Mouse (Mus musculus): Measurements from ENCODE around the gene Atpaf2. TPM values are rescaled to one million over a fixed set of nuclear protein-coding genes. Genes with fewer than 3 reads are reported as not detected.

Gene Atpaf2
- polyA plus RNA-seq, 1 experiment from 2014 or later, result 30.7 TPM

- under 1% methylated on average over 72 of the region's 81 CpGs for WGBS
- Histone ChIP-seq H3K4me2 (replicated peaks; ENCODE audit: low read depth) (peak within 1 kb of the TSS; percentile 88), H3K27me3 (ENCODE audit: control insufficient read depth, insufficient read depth, low read length) (no peaks in the 10 kb centered on the region), H3K9ac (ENCODE audit: low read length) (peak within 1 kb of the TSS; percentile 92), H3K4me1 (replicated peaks; ENCODE audit: control insufficient read depth, insufficient read depth) (peaks cover 3% of the 10 kb centered on the region; the same call in 1 of the 2 replicates), H3K4me3 (ENCODE audit: low read depth, low read length) (peak within 1 kb of the TSS; percentile 88), H3K27ac (replicated peaks) (peak within 1 kb of the TSS; percentile 84), H3K9me3 (ENCODE audit: control insufficient read depth, low read length) (no peaks in the 10 kb centered on the region), H3K36me3 (ENCODE audit: control insufficient read depth, insufficient read depth, low read length) (no peaks in the 10 kb centered on the region)
- peak; percentile 99 for DNase-seq (ENCODE audit: low spot score)
- peak; percentile 97 for ATAC-seq (ENCODE audit: low FRiP score, low TSS enrichment)
- no peak for TF ChIP-seq EP300 (optimal IDR thresholded peaks at IDR 0.05)
- no peak for TF ChIP-seq CTCF (IDR thresholded peaks at IDR 0.05; ENCODE audit: low read depth)
Observed at GRCm38 (mm10) chr11:60416963-60417716, 1.1 kb downstream of the Atpaf2 start, which contains the start of gene Gid4. TSS of gene Gid4 (plus strand) at chr11:60417145.

- H3K27me3 ChIP-seq (ENCODE audit: control insufficient read depth, insufficient read depth, low read length), result no peaks in the 10 kb centered on the region
- TF ChIP-seq CTCF (IDR thresholded peaks at IDR 0.05; ENCODE audit: low read depth) (no peak; the same call in 1 of the 2 replicates), EP300 (optimal IDR thresholded peaks at IDR 0.05) (peak; percentile 2)
- H3K4me3 ChIP-seq (ENCODE audit: low read depth, low read length), result peak overlapping the region; percentile 88
- H3K4me1 ChIP-seq (replicated peaks; ENCODE audit: control insufficient read depth, insufficient read depth), result peaks cover 3% of the 10 kb centered on the region; the same call in 1 of the 2 replicates
- H3K4me2 ChIP-seq (replicated peaks; ENCODE audit: low read depth), result peak overlapping the region; percentile 88
- no peaks in the 10 kb centered on the region for H3K36me3 ChIP-seq (ENCODE audit: control insufficient read depth, insufficient read depth, low read length)
- H3K9ac ChIP-seq (ENCODE audit: low read length), result peak overlapping the region; percentile 81
- DNase-seq (ENCODE audit: low spot score) (no peak), ATAC-seq (ENCODE audit: low FRiP score, low TSS enrichment) (peak; percentile 62)
- peak overlapping the region; percentile 77 for H3K27ac ChIP-seq (replicated peaks)
- no peaks in the 10 kb centered on the region for H3K9me3 ChIP-seq (ENCODE audit: control insufficient read depth, low read length)
- under 1% methylated on average over 21 of the region's 21 CpGs for WGBS
Observed at GRCm38 (mm10) chr11:60416590-60416962, 1.7 kb downstream of the Atpaf2 start.

- 78% methylated on average over 2 of the region's 2 CpGs for WGBS
- no peak overlapping the region for H3K27ac ChIP-seq (replicated peaks)
- H3K9me3 ChIP-seq (ENCODE audit: control insufficient read depth, low read length), result no peaks in the 10 kb centered on the region
Observed at GRCm38 (mm10) chr11:60412921-60413320, 5.3 kb downstream of the Atpaf2 start.

GRCm38 (mm10) chr11:60412173-60412572 is 6.1 kb downstream of the Atpaf2 start:
- Histone ChIP-seq H3K36me3 (ENCODE audit: control insufficient read depth, insufficient read depth, low read length) (peaks cover 5% of the 10 kb centered on the region), H3K9me3 (ENCODE audit: control insufficient read depth, low read length) (no peaks in the 10 kb centered on the region), H3K27me3 (ENCODE audit: control insufficient read depth, insufficient read depth, low read length) (no peaks in the 10 kb centered on the region), H3K9ac (ENCODE audit: low read length) (no peak overlapping the region), H3K27ac (replicated peaks) (no peak overlapping the region), H3K4me1 (replicated peaks; ENCODE audit: control insufficient read depth, insufficient read depth) (no peaks in the 10 kb centered on the region), H3K4me2 (replicated peaks; ENCODE audit: low read depth) (no peak overlapping the region), H3K4me3 (ENCODE audit: low read depth, low read length) (no peak overlapping the region)
- DNase-seq (ENCODE audit: low spot score), result peak; percentile 44
- WGBS, result 7% methylated on average over 3 of the region's 3 CpGs
- no peak for ATAC-seq (ENCODE audit: low FRiP score, low TSS enrichment)
- TF ChIP-seq EP300 (optimal IDR thresholded peaks at IDR 0.05) (no peak), CTCF (IDR thresholded peaks at IDR 0.05; ENCODE audit: low read depth) (peak; percentile 86)

More at GRCm38 (mm10) chr11:60412921-60413320, 5.3 kb downstream of the Atpaf2 start:
- peaks cover under 1% of the 10 kb centered on the region for H3K36me3 ChIP-seq (ENCODE audit: control insufficient read depth, insufficient read depth, low read length)
- H3K4me3 ChIP-seq (ENCODE audit: low read depth, low read length), result no peak overlapping the region
- no peaks in the 10 kb centered on the region for H3K27me3 ChIP-seq (ENCODE audit: control insufficient read depth, insufficient read depth, low read length)
- H3K9ac ChIP-seq (ENCODE audit: low read length), result no peak overlapping the region
- DNase-seq (ENCODE audit: low spot score), result no peak
- no peak overlapping the region for H3K4me2 ChIP-seq (replicated peaks; ENCODE audit: low read depth)
- no peaks in the 10 kb centered on the region for H3K4me1 ChIP-seq (replicated peaks; ENCODE audit: control insufficient read depth, insufficient read depth)
- ATAC-seq (ENCODE audit: low FRiP score, low TSS enrichment), result no peak
- TF ChIP-seq CTCF (IDR thresholded peaks at IDR 0.05; ENCODE audit: low read depth), result no peak
- TF ChIP-seq EP300 (optimal IDR thresholded peaks at IDR 0.05), result no peak

- peaks cover 15% of the 10 kb centered on the region for H3K36me3 ChIP-seq (ENCODE audit: control insufficient read depth, insufficient read depth, low read length)
- no peak for TF ChIP-seq EP300 (optimal IDR thresholded peaks at IDR 0.05)
- no peak for TF ChIP-seq CTCF (IDR thresholded peaks at IDR 0.05; ENCODE audit: low read depth)
- H3K27ac ChIP-seq (replicated peaks), result no peak overlapping the region
- DNase-seq (ENCODE audit: low spot score), result no peak
- H3K9ac ChIP-seq (ENCODE audit: low read length), result no peak overlapping the region
- no peak overlapping the region for H3K4me3 ChIP-seq (ENCODE audit: low read depth, low read length)
- no peaks in the 10 kb centered on the region for H3K27me3 ChIP-seq (ENCODE audit: control insufficient read depth, insufficient read depth, low read length)
- H3K9me3 ChIP-seq (ENCODE audit: control insufficient read depth, low read length), result no peaks in the 10 kb centered on the region
- H3K4me1 ChIP-seq (replicated peaks; ENCODE audit: control insufficient read depth, insufficient read depth), result no peaks in the 10 kb centered on the region
- 100% methylated on average over 1 of the region's 1 CpGs for WGBS
- H3K4me2 ChIP-seq (replicated peaks; ENCODE audit: low read depth), result no peak overlapping the region
- no peak for ATAC-seq (ENCODE audit: low FRiP score, low TSS enrichment)
Observed at GRCm38 (mm10) chr11:60406606-60407005, 11.7 kb downstream of the Atpaf2 start.

- WGBS, result 83% methylated on average over 2 of the region's 2 CpGs
- Histone ChIP-seq H3K9ac (ENCODE audit: low read length) (no peak overlapping the region), H3K4me2 (replicated peaks; ENCODE audit: low read depth) (no peak overlapping the region), H3K27me3 (ENCODE audit: control insufficient read depth, insufficient read depth, low read length) (no peaks in the 10 kb centered on the region), H3K36me3 (ENCODE audit: control insufficient read depth, insufficient read depth, low read length) (peaks cover 4% of the 10 kb centered on the region; the same call in 1 of the 2 replicates), H3K27ac (replicated peaks) (no peak overlapping the region), H3K9me3 (ENCODE audit: control insufficient read depth, low read length) (no peaks in the 10 kb centered on the region), H3K4me1 (replicated peaks; ENCODE audit: control insufficient read depth, insufficient read depth) (no peaks in the 10 kb centered on the region), H3K4me3 (ENCODE audit: low read depth, low read length) (no peak overlapping the region)
- ATAC-seq (ENCODE audit: low FRiP score, low TSS enrichment), result no peak
- no peak for TF ChIP-seq EP300 (optimal IDR thresholded peaks at IDR 0.05)
- no peak for TF ChIP-seq CTCF (IDR thresholded peaks at IDR 0.05; ENCODE audit: low read depth)
- no peak for DNase-seq (ENCODE audit: low spot score)
Observed at GRCm38 (mm10) chr11:60397172-60397571, 21.1 kb downstream of the Atpaf2 start.
